Mouse (Mus musculus): ENCODE measurements at regions not wholly inside any gene's neighbourhood (a gene's known extent, or its start where the extent isn't known, plus 50 kb on each side); places are given as distances from the start of the nearest gene placed in this dataset.

DNA sequence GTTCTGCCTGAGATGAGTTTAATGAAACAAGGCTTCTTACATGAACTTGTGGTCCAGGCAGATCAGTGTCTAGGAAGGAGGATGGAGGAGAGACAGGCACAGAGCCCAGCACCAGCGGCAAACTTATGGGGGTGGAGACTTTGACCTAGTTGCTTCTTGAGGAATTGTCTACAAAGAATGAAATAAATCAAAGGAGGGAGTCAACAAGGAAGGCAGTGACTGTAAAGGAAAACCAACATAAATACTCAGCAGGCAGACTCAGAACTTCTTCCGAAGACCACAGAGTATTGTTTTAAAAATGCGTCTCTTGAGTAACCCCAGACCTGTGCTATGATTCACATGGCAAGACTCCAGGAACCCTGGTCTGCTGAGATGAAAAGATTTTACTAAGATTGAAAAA is 143.6 kb downstream of the Sem1 start:
- Histone ChIP-seq H3K27ac (no peak overlapping the region), H3K4me3 (no peak overlapping the region)
- intact Hi-C loops (cut with DNase I), result no loop called here
- DNase-seq, result no peak
- TF ChIP-seq CTCF (IDR thresholded peaks at IDR 0.05), result no peak

DNA sequence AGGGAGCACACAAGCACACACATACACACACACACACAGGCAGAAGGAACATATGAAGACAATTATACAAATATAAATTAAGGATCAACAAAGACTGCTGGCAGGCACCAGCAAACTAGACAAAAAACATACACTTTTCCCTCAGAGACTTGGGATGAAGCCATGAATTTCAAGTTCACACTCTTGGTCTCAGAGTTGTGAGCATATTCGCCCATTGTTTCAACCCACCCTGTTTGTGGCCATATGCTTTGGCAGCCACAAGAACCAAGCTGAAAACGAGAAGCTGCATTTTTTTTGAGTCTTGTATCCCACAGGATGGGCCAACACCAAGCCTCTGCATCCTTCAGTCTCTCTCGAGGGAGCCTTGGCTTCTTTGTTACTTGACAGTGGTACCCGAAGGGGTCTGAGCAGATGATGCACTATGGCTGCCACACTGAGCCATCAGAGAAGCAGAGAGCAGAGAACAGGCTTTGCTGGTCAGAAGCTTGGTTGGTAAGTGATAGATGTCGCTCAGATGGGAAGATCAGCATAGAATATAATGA is 144.1 kb downstream of the Sem1 start:
- no peak for DNase-seq
- H3K27ac ChIP-seq, result no peak overlapping the region
- intact Hi-C loops (cut with DNase I), result no loop called here
- no peak for TF ChIP-seq CTCF (IDR thresholded peaks at IDR 0.05)
- no peak overlapping the region for H3K4me3 ChIP-seq

DNA sequence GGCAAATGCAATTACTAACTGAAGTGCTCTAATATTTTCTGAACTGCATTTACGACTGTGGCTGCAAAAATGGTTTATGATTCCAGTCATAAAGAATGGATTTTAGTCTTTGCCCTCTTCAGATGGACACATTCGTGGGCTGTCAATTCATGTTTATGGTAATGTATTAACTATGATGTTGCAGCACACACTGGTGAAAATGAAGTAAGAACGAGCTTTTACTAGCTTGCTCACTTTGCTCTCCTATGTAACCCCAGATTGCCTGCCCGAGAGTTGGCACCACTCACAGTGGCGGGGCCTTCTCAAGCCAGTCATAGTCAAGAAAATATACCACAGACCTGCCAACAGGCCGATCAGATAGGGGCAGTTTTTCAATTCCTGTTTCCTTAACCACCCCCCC is 145.3 kb downstream of the Sem1 start:
- DNase-seq, result no peak
- intact Hi-C loops (cut with DNase I), result no loop called here
- TF ChIP-seq CTCF (IDR thresholded peaks at IDR 0.05), result no peak
- Histone ChIP-seq H3K4me3 (no peak overlapping the region), H3K27ac (no peak overlapping the region)

DNA sequence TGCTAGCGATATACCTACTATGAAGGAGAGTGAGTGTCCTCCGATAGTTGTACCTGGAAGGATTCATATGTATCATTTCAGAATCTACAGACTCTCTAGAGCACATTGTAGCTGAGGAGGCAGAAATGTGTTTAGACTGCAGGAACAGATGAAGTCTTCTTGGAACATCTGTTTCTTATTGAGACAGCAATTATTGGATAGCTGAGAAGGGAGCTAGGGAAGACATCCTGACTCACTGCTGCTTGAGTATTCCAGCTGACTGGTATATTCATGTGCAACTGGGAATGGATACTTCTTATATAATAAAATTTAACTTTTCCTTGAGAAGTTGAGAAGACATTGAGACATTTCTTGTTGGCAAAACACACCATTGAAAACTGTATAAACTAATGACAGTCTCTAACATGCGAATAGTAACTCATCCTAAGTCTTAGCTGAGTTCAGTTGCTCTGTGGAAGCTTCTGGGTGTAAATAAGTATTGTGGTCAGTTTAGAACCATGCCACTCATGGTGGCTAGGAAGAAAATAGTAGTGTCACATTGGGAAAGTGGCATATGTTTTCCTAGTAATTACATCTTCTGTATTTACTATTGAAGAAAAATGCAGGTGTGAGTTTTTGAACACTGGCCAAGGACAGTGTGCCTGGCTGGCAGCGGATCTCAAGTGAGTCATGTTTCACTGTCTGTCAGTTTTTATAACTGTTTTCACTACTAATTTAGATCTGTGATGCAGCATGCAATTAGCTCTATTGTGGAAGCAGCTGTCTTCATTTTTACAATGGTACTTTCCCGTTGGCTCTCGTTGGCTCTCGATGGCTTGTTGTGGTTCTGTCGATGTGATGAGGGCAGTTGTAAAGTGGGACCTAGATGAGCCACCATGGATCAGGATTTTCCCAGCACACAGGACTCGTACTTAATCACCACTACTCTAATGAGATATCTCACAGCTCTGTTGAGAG is 163.5 kb downstream of the Sem1 start:
- TF ChIP-seq CTCF (IDR thresholded peaks at IDR 0.05), result no peak
- intact Hi-C loops (cut with DNase I), result no loop called here
- H3K27ac ChIP-seq, result no peak overlapping the region
- no peak for DNase-seq
- H3K4me3 ChIP-seq, result no peak overlapping the region

DNA sequence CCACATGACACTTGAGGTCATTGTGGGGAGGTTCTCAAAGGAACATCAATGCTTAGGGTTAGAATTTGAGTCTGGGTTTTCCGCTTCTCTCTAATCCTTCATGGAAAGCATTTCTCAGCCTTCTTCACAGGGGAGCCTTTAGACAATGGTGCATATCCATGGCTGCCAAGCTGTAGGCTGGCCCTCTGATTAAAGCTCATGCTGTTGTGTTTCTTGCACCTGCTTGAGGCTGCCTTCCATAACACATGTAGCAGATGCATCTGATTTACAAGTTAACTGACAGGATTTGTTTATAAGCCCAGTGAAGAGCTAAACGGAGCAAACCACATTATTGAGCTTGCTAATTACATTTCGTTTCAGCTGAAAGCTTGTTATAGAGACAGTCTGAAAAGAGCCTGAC is 180.5 kb downstream of the Sem1 start:
- intact Hi-C loops (cut with DNase I), result no loop called here
- TF ChIP-seq CTCF (IDR thresholded peaks at IDR 0.05), result no peak
- H3K4me3 ChIP-seq, result no peak overlapping the region
- no peak overlapping the region for H3K27ac ChIP-seq
- DNase-seq, result no peak

DNA sequence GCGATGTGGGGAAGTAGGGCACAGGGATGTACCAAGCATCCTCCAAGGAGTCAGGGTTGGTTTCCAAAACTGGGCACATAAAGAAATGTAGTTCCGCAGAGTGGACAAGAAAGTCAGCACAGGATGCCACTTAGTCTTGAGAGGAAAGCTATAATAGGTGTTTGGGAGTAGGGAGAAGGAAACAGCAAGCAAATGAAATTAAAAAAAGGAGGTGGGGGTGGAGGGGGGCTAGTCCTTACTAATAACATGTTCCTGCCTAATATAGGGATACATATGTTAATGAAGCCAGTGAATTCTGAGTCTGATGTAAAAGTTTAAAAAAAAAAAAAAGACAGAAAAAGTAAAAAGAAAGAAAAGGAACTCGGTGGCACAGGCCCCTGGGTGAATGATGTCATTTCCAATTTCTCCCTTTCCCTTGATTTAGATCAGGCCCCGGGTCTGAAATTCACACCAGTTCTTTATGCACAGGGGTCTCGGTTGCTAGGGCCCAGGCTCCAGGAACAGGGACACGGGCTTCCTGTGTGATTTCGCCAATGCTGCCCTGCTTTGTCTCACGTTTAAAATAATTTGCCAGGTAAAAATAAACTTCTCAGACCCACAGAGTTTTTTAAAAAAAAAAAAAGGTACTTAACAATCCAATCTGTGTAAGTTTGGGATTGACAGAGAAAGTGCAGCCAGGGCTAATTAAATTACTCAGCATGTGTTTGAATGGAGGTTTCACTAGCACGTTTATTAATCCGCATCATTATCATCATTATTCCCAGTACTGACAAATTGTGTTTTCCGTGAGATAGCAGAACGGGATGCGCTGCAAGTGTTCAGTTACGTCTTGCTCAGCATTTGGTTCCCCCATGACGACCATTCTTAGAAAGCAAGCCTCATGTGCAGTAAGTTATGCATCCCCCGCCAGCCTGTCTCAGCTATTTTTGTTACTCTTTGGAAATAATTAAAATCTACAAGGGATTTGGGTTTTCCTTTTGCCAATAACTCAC is 172.8 kb upstream of the Slc25a13 start:
- intact Hi-C loops (cut with DNase I), result no loop called here
- TF ChIP-seq CTCF (IDR thresholded peaks at IDR 0.05), result no peak
- no peak overlapping the region for H3K4me3 ChIP-seq
- H3K27ac ChIP-seq, result no peak overlapping the region
- no peak for DNase-seq

DNA sequence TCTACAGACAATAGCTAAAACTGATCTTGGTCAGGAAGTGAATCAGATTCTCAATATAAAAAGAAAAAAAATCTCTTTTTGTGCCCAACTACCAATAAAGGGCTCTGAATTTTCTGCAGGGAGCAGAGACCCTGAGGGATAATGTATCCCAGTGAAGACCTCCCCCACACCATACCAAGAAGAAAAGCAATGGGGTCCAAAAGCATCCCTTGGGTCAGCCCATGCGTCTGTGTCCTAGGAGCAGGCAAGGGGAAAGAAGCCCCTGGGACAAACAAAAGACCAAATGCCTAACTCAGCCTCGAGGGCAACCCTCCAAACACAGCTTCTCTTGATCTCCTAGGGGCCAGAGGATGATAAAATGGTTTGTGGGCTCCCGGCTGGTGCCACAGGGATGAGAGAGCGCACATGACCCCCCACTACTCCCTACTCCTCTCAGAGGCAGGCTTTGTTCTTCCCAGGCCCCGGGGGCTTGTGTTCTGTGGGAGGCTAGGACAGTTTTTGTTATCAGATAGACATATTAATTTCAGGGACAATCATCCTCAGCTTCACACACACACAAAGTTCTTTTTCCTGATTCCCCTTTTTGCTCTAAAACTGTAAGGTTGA is 172.0 kb upstream of the Slc25a13 start:
- TF ChIP-seq CTCF (IDR thresholded peaks at IDR 0.05), result no peak
- DNase-seq, result no peak
- Histone ChIP-seq H3K27ac (no peak overlapping the region), H3K4me3 (no peak overlapping the region)
- intact Hi-C loops (cut with DNase I), result no loop called here

DNA sequence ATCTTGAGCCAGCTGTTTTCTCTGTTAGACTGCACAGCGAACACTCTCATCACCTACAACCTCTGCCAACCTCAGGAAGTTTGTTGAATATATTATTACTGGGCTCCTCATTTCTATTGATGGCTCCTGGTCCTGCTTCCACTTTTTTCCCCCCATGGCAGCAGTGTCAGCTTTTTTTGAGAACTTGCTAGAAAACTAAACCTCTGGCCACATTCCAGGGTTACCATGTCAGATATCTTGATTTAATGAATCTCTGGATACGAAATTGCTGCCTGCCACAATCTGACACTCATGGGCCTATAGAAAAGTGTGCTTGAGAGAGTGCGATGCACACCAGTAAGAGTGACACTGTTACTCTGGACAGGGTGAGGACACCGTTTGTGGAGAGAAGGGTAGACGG is 170.6 kb upstream of the Slc25a13 start:
- no peak overlapping the region for H3K4me3 ChIP-seq
- no peak overlapping the region for H3K27ac ChIP-seq
- intact Hi-C loops (cut with DNase I), result no loop called here
- no peak for TF ChIP-seq CTCF (IDR thresholded peaks at IDR 0.05)
- DNase-seq, result no peak

DNA sequence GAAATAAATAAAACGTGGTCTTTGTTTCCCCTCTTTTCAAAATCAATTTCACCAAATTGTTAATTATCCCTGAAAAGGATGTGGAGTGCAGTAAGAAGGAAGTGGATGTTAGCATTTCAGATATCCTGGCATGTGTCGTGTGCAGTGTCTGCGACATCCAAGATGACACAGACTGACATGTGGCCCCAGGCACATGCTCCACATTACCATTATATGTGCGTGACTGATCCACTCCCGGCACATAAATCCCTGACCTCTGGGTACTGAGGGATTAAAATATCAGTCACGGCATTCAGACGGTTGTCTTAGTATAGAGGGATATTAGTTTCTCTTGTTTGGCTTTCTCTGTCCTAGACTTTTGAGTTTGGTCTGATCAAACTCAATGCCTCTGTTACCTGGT is 168.0 kb upstream of the Slc25a13 start:
- H3K4me3 ChIP-seq, result no peak overlapping the region
- no peak for TF ChIP-seq CTCF (IDR thresholded peaks at IDR 0.05)
- H3K27ac ChIP-seq, result no peak overlapping the region
- intact Hi-C loops (cut with DNase I), result no loop called here
- DNase-seq, result no peak

DNA sequence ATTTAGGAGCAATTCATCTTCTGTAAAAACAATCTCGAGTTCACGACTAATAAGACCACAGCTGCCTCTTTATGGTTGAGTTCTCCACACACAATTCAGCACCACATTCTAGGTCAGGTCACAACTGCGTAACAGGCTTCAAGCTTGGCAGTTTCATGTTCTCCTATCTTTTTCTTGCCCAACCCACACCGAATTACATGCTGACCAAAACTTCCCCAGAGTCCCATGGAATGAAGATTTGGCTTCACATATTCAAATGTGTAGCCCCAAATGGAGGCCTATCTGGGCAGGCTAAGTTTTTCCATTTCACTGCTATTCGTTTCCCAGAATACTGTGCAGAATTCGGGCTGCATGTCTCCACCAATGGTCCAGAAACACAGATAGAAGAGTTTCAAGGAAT is 167.5 kb upstream of the Slc25a13 start:
- Histone ChIP-seq H3K27ac (no peak overlapping the region), H3K4me3 (no peak overlapping the region)
- no peak for TF ChIP-seq CTCF (IDR thresholded peaks at IDR 0.05)
- intact Hi-C loops (cut with DNase I), result no loop called here
- DNase-seq, result no peak

DNA sequence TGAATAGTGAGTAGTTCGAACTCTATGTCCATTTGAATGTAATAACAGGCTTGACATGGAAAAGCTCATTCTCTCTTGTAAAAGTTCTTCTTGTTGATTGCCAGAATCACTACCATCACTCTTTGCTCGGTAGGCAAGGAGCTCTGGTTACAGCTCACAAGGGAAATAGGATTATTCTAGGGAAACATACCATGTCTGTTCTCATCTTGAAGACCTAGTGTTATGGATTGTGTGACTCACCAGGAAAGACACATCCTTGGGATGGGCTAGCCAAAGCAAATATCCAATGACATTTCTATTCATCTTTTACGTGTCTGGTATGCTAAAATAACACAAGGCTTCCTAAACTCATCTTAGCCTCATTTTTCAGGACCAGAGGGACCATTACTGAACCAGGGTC is 155.4 kb upstream of the Slc25a13 start:
- no peak for TF ChIP-seq CTCF (IDR thresholded peaks at IDR 0.05)
- intact Hi-C loops (cut with DNase I), result no loop called here
- H3K27ac ChIP-seq, result no peak overlapping the region
- no peak overlapping the region for H3K4me3 ChIP-seq
- DNase-seq, result no peak

DNA sequence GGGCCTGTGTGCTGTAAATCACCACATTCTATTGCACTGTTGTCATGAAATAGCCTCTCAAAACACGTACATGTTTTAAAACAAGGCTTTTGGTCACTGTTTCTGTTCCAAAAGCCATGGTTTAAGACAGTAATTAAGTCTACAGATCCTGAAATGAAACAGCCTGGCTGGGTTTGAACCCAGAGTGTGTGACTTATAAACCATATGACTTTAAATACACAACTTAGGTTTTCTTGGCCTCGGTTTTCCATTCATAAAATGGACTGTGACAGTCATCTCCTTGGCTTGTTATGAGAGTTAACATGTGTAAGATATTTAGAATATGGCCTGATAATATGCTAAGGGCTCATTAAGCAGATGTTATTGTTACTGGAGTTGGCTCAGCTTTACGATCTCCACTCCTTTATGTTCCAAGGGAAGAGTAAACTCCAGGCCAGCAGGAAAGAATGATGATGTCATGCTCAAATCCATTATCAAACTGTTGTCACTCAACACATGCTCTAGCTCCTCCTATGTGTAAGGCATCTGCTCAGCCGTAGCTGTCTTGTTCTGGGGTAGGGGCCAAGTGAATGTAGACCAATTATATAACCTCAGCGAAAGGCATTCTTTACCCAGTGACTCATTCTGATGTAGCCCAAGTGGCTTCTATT is 154.6 kb upstream of the Slc25a13 start:
- intact Hi-C loops (cut with DNase I), result no loop called here
- no peak overlapping the region for H3K27ac ChIP-seq
- DNase-seq, result no peak

More for the DNA sequence above, 154.6 kb upstream of the Slc25a13 start:
- H3K4me3 ChIP-seq, result no peak overlapping the region
- TF ChIP-seq CTCF (IDR thresholded peaks at IDR 0.05), result no peak

Data from gastrocnemius, adult 2 months (tissue).